Mouse (Mus musculus) common myeloid progenitor, adult 5-6 weeks (primary cell): ENCODE results near the gene Dock1. TPM values are rescaled to one million over a fixed set of nuclear protein-coding genes. Genes with fewer than 3 reads are reported as not detected.
A peak's percentile ranks its signal among the peaks of the same experiment; 100 is the strongest.

Source experiments
- ATAC-seq: replicated peaks from 2 replicates; pipeline ENCODE4 v1.8.0; 2016; ENCODE audit warnings: low read depth, mild to moderate bottlenecking, moderate TSS enrichment, inconsistent platforms; ENCODE audit not compliant: poor library complexity, severe bottlenecking
- total RNA-seq: library from RNA; stranded (forward); fragments of 200-1000, 187-1606 nt; gene quantifications from 2 replicates; pipeline ENCODE4 v1.2.3, GENCODE M21; 2017

Dock1 gene
- total RNA-seq, 1 experiment from 2014 or later, result 9.2 TPM

DNA sequence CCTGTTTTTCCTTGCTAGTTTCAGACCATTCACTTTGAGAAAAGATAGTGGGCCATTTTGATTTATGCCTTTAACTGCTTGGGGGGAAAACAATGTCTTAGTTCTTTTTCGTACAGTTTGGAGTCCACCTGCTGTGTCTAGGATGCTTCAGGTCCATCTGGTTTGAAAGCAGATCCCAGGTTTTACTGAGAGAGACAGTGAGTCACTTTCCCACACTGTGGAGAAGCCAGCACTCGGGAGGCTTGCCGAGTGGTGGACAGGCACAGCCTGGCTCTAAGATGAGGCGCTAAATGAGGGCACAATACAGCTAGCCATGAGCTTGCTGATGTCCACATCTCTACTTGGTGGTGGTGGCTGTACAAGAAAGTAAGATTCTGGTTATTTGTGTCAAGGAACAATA lies 76.6 kb downstream of the Dock1 start:
- no peak for ATAC-seq

DNA sequence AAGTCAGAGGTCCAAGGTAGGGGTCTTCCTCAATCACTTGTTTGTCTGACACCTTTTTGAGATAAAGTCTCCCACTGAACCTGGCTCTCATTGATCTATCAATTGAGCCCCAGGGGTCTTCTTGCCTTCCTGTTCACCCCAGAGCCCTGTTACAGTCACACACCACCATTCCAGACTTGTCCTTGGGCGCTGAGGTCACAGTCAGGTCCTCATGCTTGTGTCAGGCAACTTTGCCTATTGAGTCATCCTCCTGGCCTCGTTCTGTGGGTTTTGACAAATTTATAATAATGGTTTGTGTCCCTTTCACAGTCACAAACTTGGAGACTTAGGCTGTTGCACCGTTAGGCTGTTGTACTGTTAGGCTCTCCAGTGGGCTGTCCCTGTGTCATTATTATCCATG lies 77.9 kb downstream of the Dock1 start:
- no peak for ATAC-seq

DNA sequence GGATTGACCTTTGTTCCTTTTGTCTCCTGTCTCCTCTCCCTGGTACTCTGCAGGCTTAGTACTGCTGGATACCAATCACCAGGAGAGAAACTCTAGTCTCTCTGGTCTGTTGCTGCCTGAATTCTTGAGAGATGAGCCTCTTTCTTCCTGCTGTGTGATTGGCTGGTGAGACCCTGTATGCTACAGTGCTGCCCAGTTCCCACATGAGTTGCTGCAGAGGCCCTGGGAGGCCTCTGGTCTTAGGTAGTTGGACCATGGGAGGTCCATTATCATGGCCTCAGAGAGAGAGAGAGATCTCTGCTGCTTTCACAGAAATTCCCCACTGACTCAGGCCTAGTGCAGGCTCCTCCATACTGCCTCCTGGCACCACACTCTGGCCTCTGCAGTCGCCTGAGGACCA lies 79.2 kb downstream of the Dock1 start:
- ATAC-seq, result no peak

DNA sequence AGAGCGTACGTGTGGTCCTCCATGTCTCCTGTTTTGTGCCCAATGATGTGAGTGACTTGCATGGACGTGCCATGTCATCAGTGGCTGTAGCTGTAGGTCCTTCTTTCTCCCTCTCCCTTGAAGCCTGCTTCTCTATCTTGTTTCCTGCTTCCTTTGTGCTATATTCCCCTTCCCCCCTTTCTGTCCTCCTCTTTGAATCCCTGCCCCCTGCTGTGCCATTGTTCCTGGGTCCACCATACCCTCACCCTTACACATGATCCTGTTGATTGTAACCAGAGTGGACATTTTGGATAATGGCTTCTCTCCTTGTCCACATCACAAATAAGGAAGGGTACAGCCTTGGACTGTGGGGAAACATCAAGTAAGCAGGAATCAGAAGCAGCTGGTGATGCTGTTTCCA lies 81.0 kb downstream of the Dock1 start:
- ATAC-seq, result no peak

GRCm38 (mm10) chr7:134753417-134753816 lies 83.0 kb downstream of the Dock1 start:
- no peak for ATAC-seq

GRCm38 (mm10) chr7:134757605-134758004 lies 87.2 kb downstream of the Dock1 start:
- no peak for ATAC-seq

DNA sequence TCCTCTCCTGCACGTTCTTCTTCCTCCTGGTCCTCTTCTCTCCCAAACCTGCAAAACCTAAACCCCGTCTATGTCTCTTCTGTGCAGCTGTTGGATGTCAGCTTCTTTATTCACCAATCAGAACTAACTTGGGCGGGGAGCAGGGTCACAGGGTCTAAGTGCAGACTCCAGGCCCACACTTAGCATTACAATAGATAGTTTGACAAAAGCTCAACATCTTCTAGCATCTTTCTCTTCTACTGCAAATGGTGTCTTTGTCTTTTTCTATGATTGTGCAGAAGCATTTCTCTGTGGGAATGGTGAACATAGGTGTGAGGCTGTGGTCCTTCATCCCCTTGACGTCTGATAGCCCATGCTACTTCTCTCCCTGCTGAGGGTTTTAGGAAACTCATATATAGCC lies 91.3 kb downstream of the Dock1 start:
- ATAC-seq, result no peak

DNA sequence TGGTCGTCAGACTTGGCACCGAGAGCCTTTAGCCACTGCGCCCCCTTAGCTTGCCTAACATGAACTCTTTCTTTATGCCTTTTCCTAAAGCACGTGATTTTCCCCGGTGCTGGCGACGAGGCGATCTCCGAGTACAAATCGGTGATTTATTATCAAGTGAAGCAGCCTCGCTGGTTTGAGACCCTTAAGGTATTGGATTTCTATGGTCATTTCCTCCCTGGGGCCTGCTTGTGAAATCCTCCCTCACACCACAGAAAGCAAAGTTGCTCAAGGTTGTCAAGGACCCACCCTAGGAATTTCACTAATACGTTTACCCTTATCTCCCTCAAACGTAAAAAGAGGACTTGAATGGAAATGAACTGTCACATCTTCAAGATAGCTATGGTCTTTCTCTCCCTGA lies 94.7 kb downstream of the Dock1 start:
- no peak for ATAC-seq

DNA sequence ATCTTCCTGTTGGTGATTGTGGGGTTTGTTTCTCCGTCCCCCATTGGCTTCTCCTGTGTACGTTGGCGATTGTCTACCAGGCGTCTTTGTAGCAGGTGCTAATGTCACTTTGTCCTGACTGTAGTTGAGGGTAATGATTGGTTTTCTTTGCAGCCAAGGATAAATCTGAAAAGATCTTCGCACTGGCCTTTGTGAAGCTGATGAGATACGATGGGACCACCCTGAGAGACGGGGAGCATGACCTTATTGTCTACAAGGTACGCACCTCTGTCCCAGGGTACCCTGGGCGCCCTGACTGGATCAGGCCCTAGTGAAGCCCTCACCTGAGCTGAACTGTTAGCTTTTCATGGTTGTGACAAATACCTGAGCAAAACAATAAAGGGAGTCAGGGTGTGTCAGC lies 100.9 kb downstream of the Dock1 start:
- ATAC-seq, result no peak

- ATAC-seq, result peak; percentile 52
These were observed 101.9 kb downstream of the Dock1 start for GRCm38 (mm10) chr7:134772363-134772762.

DNA sequence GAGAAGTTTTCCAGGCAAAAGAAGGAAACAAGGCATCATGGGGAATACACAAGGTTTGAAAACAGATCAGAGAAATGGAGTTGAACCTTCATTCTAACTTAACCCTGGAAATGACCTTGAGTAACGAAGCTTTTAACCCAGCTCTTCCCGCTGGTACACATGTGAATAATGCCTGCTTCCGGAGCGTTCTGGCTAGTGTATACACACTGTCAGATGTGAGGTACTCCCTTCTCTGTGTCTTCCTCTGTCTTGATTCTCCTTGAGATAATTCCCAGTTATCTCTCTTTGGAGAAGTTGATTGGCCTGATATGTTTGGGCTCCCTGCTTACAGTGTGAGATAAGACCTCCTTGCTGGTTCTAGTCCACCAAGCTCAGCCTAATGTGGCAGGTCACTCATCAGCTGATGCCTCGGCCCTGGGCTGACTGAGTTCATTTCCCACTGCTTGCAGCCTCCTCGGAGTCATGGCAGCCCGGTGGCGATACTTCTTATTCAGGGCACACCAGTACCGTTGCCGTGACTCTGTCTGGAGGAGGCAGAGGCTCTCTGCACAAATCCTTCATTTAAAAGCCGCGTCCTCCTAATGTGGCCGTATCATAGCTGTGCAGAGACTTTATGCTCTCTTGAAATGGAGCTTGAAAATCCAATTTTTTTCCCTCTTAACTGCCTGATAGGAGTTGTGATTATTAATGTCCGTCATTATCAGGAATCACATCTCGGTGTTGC lies 102.6 kb downstream of the Dock1 start:
- ATAC-seq, result no peak

DNA sequence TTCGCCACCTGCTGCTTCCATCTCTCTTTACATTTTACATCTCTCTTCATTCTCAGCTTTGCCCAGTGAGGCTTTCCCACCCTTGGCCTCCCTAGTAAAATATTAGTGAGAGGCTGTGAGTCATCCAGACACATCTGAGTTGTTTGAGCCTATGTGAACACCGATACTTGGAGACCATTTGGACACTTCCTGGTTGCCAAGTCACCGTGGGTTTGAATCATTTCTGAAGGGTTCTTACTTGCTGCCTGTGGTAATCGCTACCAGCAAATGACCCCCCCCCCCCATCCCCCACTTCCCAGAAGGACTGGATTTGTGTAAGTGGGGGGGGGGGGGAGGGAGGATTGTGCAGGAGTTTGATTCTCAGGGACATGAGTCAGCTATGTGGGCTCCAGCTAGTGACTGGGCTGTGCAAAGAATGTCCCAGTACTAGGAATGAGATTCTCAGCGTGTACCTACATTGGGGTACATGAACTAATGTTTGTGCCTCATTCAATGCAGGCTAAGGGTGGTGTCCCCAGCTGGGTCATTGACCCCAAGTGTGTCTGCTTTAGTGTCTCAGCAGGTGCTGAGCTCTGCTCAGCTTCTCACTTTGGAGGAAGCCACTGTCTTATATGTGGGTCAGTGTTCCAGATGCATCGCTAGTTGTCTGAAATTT lies 103.4 kb downstream of the Dock1 start:
- ATAC-seq, result no peak

- ATAC-seq, result no peak
These were observed 104.2 kb downstream of the Dock1 start for GRCm38 (mm10) chr7:134774468-134775162.

DNA sequence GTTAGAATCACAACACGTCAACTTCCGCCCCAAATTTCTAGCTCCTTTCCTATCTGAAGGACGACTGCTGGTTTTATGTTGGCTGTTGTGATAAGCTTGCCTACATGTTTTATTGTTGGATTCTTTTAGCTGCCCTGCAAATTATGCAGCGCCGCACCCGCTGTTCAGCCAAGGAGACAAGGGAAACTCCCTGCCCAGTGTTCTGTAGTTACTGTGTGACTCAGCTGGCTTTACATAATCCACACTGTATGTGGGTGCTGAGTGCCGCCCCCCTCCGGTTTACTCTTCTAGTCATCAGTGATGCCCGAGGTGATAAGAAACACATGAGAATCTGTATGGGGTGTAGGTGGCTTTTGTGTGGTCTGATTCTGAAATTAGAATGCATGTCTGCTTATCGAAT lies 105.2 kb downstream of the Dock1 start:
- ATAC-seq, result no peak

- no peak for ATAC-seq
These were observed 105.9 kb downstream of the Dock1 start for GRCm38 (mm10) chr7:134776306-134776705.

GRCm38 (mm10) chr7:134779761-134780160 lies 109.3 kb downstream of the Dock1 start:
- ATAC-seq, result no peak

GRCm38 (mm10) chr7:134787110-134787509 lies 116.7 kb downstream of the Dock1 start:
- ATAC-seq, result no peak

DNA sequence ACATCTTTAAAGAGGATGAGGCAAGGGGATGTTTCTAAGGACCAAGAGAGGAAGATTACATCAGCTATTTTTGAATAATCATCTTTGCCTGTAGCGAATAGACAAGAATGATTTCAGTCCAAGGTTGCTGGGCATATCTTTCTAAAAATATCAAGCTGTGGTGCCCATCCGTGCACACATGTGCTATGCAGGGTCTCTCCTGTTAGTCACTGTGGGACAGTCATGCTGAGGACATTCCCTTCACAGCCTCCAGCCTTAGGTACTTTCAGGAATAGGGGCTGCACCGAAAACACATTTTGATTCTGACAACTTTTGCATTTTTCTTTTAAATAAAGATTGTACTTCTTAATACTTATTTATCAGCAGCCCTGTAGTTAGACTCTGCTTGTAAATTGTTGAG lies 124.4 kb downstream of the Dock1 start:
- no peak for ATAC-seq

- no peak for ATAC-seq
These were observed 129.6 kb downstream of the Dock1 start for GRCm38 (mm10) chr7:134800079-134800478.

DNA sequence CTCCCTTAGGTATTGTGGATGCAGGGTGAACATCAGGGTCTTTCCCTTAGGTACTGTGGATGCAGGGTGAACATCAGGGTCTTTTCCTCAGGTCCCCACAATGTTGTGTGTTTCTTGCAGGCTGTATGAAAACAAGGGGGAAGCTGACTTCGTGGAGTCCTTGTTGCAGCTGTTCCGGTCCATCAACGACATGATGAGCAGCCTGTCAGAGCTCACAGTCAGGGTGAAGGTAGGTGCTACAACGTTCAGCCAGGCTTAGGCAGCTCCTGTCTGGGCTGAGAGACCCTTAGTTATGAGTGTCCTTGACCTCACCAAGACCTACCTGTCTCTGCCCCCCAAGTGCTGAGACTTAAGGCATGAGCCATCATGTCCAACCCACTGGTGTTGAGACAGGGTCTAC lies 134.0 kb downstream of the Dock1 start:
- ATAC-seq, result no peak

- no peak for ATAC-seq
These were observed 136.3 kb downstream of the Dock1 start for GRCm38 (mm10) chr7:134806799-134807198.
